Mouse (Mus musculus) frontal cortex, postnatal 14 days (tissue): Measurements from ENCODE around the gene Ssbp2.

ENCODE experiments used
- DNase-seq, 2 experiments: peaks; one replicate each; pipeline ENCODE4 v3.0.0; 2022; ENCODE audit warnings: low spot score in 2 of 2

Ssbp2 gene

DNA sequence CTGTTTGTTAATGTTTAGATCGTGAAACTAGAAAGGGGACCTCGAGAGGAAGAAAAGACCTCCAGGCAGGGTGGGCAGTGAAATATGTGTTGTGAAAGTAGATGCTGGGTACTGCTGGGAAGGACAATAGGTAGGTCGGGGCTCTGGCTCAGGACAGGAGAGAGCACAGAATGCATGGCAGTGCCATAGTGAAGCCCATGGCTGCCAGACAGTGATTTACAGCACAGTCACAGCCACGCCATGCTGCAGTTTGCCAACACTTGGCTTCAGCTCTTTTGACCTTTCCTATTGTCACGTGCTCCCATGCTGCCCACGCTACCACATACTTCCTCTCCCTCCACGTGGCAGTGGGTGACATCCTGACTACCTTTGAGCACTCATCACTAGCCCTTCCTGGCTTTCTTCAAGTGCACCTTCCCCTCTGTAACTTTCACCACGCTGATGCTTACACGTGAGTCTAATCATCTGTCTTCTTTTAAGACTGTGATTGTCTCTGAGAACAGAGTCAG lies 171.3 kb downstream of the Ssbp2 start:
- no peak for DNase-seq

DNA sequence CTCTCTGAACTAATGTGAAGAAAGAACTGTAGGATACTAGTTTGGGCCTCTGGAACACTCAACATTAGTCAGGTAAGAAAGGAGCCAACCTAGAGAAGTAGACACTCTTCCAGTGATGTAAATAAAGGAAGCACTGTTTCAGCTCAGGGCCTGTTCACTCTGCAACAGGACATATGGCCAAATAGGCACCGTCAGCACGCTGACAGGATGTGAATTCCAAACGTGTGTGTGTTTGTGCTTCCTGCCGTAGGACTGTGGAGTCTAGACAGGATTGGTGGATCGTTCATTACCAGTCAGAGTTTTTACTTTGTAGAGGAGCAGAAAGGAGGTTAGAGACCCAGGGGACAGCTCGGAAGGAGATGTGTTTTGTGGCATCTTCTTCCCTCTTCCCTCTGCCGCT lies 174.0 kb downstream of the Ssbp2 start:
- no peak for DNase-seq

DNA sequence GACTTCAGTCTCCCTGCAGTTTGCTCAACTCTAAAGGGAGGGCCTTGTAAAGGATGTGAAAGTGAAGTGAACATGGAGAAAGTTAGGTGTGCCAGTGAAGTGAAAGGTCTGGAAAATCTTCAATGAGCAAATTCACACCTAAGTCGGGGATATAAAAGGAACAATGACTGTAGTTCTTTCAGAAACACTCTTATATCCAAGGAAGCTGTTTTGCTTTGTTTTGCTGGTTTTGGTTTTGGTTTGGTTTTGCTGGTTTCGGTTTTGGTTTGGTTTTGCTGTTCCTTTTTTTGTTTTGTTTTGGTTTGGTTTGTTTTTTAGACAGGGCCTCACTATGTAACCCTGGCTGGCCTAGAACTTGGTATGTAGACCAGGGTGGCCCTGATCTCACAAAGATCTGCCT lies 175.9 kb downstream of the Ssbp2 start:
- no peak for DNase-seq

DNA sequence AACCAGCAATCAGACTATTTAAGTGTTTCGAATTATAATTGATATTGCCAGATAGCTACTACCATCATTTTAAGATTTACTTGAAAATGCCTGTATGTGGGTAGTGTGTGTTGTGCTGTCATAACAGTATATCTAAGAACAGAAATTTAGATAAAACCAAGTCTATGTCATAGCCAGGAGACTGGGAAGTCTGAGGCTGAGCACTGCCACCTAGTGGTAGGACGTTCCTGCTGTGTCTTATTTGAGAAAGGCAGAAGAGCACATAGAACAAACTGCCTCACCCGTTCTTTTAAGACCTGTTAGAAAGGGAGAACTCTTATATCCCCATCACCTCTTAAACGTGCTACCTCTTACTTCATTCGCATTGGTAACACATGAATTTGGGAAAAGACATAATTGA lies 176.7 kb downstream of the Ssbp2 start:
- peak; percentile 46 to 79 for DNase-seq

DNA sequence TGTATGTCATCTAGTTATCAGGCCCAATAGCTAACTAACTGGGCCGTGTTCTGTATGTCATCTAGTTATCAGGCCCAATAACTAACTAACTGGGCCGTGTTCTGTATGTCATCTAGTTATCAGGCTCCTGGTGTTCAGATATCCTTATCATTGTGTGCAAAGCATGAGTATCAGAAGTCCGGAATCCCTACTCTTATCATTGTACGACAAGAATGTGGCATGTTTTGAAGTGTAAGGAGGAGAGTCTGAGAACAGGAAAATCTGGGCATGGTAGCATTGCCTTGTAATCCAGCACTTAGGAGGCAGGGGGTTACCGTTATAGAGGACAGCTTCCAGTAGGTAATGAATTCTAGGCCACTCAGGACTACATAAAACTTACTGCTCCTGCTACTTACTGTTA lies 178.8 kb downstream of the Ssbp2 start:
- no peak for DNase-seq

DNA sequence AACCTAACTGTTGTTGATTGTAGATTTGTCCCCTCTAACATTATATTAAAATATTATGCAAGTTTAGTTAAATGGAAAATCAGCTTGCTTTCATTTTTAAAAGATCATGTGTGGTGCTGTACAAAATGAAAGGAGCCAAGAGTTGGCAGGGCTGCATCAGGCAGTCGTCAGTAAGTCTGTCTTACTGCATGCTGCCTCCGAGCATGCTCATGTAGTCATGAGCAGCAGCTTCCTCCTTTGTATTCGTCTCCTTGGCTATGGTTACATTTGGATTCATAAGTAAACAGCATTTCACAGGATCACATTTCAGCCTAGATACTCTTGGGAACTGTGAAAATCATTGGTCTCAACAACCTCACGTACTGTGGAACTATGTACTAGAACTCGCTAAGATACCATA lies 180.1 kb downstream of the Ssbp2 start:
- no peak for DNase-seq

DNA sequence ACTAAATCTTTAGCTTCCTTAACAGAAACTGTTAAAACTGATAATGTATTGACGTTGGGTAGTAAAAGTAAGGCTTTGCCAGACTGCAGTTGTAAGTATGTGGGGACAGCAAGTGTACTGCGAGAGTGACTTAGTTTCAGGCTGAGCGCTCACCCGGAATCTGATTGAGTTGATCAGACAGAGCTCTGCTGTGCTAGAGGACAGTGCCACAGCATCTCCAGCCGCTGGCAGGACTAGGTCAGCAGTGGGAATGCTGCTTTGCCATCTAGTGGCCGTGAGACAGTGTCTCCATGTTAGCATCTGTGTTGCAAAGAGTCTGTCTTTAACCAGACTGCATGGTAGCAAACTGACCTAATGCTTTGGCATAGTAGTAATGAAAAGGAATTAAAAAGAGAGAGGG lies 188.2 kb downstream of the Ssbp2 start:
- no peak for DNase-seq

DNA sequence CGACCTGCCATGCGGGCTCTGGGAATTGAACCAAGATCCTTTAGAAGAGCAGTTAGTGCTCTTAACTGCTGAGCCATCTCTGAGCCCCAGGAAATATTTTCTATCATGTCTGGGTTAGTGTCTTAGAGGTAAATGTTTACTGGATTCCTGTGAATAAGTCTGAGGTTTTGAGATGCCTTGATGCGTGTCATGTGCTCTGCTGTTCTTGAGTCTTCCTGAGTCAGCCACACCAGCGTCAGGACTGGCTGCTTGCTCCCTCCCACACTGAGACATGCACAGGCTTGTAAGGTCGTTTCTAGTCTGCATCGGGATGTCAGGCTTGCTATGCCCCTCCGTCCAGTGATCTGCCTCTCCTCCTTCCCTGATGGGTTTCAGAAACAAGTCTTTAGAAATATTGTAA lies 189.8 kb downstream of the Ssbp2 start:
- DNase-seq: no peak

DNA sequence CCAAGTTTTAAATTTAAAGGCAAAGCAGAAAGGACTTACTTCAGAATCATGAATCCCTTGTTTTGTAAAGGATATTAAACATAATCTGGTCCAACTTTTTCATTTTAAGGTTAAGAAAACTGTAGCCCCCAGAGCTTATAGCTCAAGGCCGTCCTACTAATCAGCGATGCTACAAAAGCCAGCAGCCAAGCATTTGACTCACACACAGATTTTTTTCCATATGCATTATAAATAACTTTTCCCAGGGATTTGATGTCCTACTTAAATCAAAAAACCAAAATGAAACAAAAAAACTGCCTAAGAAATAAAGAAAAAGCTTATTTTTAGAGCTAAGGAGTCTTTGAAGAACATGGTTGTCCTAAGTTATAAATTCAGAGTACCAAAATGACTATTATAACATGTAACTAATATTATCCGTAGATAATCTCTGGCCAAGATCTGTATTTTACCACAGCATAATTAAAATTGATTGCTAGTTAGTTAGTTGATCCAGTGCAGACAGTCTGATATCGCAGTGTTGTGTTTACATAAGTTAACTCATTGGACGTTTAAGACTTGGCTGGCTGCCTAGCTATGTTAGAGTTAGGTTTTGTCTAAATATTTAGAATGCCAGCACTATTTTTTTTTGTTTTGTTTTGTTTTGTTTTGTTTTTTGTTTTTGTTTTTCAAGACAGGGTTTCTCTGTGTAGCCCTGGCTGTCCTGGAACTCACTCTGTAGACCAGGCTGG lies 201.1 kb downstream of the Ssbp2 start:
- no peak for DNase-seq

DNA sequence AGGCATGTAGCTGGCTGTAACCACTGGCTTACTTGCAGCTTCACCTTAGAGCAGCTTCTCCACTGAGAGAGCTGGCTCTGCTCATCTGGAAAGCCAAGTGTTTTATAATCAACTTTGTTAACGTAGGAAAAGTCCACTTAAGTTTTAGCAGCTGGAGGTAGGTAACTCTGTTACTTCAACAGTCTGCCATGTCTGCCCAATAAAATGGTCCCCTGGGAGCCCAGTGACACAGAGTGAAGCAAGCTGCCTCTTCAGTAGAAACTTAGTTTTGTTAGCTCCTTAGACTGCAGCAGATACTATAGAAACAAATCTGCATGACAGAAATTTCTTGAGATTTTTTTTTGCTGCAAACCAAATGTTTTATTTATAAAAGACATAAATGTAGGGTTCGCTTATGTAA lies 202.7 kb downstream of the Ssbp2 start:
- no peak for DNase-seq

DNA sequence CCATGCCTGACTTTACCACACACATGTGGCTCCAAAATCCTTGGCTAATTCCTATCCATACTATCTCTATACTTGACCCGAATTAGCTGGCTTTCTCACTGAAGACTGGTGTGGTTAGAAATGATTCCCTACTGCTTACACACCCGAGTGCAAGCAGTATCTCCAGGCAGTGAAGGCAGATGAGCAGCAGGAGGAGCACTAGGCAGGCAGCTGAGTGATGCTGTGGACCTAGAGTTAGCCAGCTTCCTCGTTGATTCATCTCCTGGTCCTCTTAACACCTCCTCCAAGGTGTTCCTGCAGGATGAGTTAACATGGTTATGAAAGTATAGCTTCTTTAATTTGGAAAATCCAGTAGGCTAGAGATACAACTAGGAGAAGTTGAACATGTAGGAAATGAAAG lies 213.2 kb downstream of the Ssbp2 start:
- no peak for DNase-seq

DNA sequence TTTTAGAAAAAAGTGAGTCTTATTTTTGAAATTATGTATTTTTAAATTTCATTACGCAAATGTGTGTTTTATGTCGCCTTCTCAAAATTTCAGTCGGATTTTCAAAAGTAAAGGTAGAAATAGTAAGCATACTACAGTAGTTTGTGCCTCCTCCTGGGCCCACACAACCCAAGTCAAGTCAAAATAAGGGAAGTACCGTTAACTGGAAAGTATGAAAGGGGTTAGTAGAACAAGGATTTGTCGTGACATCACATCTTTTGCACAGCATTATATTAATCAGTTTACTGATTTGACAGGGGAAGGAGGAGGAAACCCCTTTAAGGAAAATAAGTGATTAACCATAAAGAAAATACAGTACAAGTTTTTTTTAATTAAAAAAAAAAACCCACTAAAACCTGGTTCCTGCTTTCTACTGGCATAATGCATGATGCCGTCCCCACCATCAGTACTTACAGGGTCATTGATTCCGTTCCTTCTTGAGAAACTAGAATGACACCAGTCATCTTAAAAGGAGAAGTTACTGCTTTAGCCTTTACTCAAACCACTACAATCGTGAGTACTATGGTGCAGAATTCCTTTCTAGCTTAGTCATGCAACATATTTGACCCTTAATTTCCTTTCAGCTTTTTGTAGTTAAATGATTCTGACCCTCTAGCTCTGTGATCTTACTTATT lies 220.8 kb downstream of the Ssbp2 start:
- no peak for DNase-seq

DNA sequence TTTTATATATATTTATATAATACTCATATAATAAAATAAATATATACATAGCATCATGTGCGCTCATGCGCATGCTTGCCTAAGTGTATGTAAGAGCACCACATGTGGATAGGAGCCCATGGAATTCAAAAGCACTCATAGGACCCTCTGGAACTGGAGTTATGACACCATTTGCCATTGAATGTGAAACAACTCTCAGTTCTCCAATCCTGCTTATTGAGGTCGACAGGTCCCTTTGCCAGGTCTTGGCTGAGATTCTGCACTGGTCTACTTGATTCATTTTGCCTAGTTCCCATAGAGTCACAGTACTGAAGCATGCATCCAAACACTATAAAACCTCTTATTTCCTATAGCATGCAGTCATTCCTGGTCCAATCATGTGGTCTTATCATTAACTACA lies 221.4 kb downstream of the Ssbp2 start:
- DNase-seq: no peak

DNA sequence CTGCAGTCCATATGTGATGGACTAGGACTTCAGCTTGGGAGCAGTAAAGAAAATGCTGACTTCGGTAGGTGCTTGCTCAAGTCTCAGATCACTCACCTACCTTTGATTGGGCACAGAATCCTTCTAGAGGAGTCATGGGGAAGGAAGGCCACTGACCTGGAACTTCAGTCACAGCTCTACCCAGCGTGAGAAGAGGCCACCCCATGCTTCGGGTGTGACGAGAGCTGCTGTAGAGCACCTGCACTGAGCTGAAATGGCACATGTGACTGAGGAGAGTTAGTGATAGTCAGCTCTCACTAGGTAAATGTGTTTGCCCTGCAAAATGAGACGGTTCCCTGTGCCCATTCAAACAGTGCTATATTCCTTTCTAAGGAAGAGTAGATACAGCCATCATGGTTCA lies 230.0 kb downstream of the Ssbp2 start:
- DNase-seq: no peak

DNA sequence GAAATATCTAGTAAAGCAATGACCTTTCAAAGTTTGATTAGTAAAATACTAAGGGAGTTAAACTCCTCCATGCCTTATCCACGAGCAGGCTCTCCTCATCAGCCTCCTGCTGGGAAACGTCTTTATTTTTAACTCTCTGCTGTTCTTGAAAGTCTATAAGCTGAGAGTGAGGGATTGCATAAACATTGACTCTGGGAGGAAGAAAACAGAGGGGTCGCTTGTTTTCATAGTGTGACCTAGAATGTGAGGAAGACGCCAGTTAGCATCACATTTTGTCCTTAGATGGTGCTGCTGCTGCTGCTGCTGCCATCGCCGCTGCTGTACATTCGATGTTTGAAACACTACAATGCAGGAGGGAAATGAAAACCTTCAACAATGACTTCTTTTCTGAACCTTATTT lies 233.5 kb downstream of the Ssbp2 start:
- DNase-seq: no peak

DNA sequence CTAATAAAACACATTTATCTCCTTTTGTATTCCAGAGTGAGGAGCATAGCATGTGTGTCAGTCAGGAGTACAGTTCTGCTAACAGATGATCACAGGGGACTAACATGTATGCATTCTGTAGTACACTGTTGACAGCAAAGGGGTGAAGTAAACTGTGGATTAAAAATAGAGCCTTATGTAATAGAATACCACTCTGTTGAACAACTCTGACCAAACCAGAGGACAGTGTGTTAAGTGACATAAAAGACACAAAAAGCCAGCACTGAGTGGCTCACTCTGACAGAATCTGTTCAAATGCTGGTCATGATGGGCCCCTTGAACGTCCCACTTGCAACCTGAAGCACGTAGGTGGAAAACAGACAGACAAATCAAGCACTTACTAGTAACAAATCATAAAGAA lies 235.3 kb downstream of the Ssbp2 start:
- no peak for DNase-seq

DNA sequence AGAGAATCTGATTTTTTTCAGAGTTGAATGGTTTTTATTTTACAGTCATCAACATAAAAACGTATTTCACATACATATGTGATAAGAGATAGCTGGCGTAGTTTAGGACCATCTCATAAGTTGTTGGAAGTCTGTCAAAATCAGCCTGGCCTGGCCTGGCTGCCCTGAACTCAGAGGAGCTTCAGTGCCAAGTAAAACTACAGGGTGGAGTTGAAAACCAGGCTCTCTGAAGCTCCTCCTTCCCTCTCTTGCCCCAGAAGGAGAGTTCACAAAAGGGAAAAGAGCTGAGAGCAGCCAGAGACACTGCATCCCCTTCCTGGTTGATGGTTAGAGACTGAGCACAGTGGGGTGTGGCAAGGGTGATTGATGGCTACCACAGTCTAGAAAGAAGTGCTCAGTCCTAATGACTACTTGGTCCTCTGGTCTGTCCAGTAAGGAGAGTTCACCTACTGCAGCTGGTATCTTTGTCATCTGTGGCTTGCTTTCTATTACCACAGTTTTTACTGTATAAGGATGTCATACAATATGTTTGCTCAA lies 236.1 kb downstream of the Ssbp2 start:
- DNase-seq: no peak

DNA sequence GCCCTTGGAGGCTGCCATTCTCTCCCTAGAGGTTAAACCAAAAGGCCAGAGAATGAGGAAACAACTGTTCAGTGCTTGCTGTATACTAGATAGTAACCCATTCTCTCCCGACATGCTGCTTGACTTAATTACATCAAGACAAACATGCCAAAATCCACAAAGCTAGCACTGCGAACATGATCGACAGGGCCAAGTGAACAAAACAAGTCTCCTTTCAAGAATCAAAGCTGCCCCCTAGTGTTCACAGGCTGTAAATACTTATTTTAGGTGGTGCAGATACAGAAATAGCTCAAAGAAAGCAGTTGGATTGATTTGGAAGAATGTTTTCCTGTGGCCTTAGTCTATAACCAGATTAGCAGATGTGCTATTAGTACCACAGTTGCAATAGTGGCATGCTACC lies 236.9 kb downstream of the Ssbp2 start:
- DNase-seq: no peak

DNA sequence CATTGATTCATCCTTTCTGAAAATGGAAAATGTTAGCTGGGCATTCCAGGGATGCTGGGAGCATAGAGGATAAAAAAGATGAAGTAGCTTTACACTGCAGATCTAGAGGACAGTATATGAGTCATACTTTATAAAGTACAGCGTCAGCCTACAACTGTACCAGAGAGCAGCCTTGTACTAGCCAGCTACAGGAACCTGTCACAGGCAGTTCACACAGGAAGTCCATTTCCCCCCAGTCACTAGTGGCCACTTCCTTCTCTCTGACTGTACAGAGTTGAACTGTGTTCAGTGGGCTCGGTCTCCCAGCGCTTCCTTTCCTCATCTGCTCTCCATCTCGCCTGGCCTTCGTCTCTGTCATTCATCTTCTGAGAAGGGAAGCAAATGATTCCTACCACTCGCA lies 242.3 kb downstream of the Ssbp2 start:
- no peak for DNase-seq

DNA sequence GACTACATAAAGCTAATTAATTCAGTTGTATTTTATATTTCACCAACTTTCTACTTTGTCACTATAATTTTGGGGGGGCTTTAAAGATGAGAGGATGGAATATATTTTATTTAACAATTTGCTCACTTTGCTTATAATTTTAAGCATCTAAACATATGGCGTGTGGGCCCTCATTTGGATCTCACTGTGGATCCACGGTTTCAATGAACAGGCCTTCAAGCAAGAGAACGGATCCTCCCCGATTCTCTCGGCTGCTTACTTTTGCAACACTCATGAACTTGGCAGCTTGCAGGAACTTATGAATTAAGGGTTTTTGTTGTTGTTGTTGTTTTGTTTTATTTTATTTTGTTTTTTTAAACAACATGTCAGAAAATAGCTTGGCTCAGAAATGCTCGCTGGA lies 259.4 kb downstream of the Ssbp2 start:
- DNase-seq: no peak

DNA sequence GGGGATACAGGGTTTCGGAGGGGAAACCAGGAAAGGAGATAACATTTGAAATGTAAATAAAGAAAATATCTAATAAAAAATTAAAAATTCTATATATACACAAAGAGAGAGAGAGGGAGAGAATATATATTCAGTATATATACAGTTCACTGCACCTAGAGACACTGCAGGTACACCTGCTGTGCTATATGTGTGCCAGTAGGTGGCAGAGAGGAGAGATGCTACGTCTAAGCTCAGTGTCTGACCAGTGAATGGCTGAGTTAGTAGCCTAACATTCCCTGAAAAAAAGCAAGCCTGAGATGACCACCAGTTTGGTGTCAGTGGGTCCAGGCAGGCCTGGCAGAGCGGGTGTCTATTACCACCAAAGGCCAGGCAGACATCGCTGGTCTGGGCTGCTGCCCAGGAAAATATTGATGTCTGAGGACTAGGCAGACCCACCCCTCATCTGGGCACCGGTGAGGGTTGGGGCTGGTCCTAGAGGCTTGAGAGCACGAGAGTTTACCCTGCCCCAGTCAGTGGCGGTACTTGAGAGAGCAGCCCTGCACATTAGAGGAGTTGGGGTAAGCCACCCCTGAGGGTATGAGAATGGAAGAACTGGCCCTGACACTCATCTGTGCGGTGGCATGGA lies 263.1 kb downstream of the Ssbp2 start:
- no peak for DNase-seq

DNA sequence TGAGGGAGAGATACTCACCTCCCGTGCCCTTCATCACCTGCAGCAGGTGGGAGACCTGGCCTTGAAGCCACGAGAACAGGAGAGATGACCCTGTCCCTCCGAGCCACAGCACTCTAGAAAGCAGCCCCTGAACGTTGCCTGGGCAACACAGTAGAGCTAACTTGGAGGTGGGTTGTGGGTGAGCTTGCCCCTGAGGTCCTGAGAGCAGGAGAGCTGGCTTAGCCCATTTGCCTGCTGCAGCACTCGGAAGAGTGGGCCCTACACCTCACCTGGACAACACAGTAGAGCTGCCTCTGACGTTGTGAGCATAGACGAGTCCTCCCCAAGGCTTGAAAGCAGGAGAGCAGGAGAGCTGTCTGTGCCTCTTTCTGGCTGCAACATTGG lies 263.6 kb downstream of the Ssbp2 start:
- no peak for DNase-seq

DNA sequence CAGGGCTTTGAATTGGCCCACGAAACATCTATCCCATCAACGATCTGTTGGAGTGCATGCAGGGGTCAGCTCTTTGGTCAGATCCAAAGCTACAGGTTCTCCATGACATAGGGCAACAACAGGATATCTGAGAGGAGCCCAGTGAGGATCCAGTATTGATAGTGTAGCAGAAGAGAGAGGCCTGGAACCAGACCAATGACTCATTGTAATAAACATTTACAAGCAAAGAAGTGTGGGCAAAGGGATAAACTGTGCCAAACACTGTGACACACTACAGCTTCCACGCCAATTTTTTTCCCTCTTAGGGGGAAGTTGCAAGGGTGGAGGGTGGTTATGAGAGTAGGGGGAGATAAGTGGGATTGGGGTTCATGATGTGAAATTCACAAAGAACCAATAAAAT lies 264.1 kb downstream of the Ssbp2 start:
- no peak for DNase-seq
